Mouse (Mus musculus) C2C12 (cell line): ENCODE data around the gene Rps26.

Experiments used
- CEBPB ChIP-seq: IDR thresholded peaks from one replicate; pipeline ENCODE4 v1.6.1; 2011; ENCODE audit warnings: low read depth, mild to moderate bottlenecking, control low read depth, moderate library complexity
- CTCF ChIP-seq: IDR thresholded peaks from one replicate; pipeline ENCODE4 v1.5.1; 2011; ENCODE audit not compliant: control insufficient read depth, insufficient read depth, insufficient read length
- MAX ChIP-seq: IDR thresholded peaks from one replicate; pipeline ENCODE4 v1.6.1; 2011; ENCODE audit warnings: mild to moderate bottlenecking, control low read depth
- MYOD1 ChIP-seq: IDR thresholded peaks from one replicate; pipeline ENCODE4 v1.6.1; 2011; ENCODE audit warnings: low read depth; ENCODE audit not compliant: control insufficient read depth, insufficient read length
- MYOG ChIP-seq: IDR thresholded peaks from one replicate; pipeline ENCODE4 v1.6.1; 2011; ENCODE audit not compliant: control insufficient read depth, insufficient read length; ENCODE audit errors: extremely low read depth
- USF1 ChIP-seq: IDR thresholded peaks from one replicate; pipeline ENCODE4 v1.6.1; 2011; ENCODE audit warnings: low read depth, mild to moderate bottlenecking, control low read depth, moderate library complexity

- TF ChIP-seq CTCF (no peak), CEBPB (no peak), MYOD1 (no peak), MYOG (no peak), MAX (no peak), USF1 (no peak)
Measured at GRCm38 (mm10) chr10:128620241-128620640, 6.3 kb downstream of the Rps26 start.
